Comparison of ENCODE assay signal across 18 mouse cellular contexts in genomic region chr13:71617198-71617597, GRCm38 (mm10).
DNase-seq lines count a peak whose midpoint lies in the region; ATAC-seq and TF ChIP-seq lines count a peak whose summit lies in the region.
"Had no signal": no experiment of that assay in that cellular context is flagged by ENCODE, and none has a peak within 500 bp of the region (broad histone marks: within the 10 kb centered on the region; RNA-seq: fewer than 3 reads in every experiment).

No protein-coding gene starts in this region.

- WGBS in kidney, postnatal 0 days: 35% methylated on average over 2 of the region's 2 CpGs
- 27% methylated on average over 2 of the region's 2 CpGs for WGBS in kidney, adult 2 months
- WGBS in embryonic facial prominence, embryonic 10.5 days: 15% methylated on average over 2 of the region's 2 CpGs
- 17% methylated on average over 2 of the region's 2 CpGs for WGBS in limb, embryonic 14.5 days

- H3K27ac ChIP-seq in kidney, postnatal 0 days: no peak overlapping the region
- no peak overlapping the region for H3K27ac ChIP-seq in kidney, adult 2 months (ENCODE audit: insufficient read depth, low read depth, low read length)
- no peak overlapping the region for H3K27ac ChIP-seq in embryonic facial prominence, embryonic 10.5 days (replicated peaks)
- H3K27ac ChIP-seq in limb, embryonic 14.5 days (replicated peaks; ENCODE audit: low read depth, low read length): no peak overlapping the region
- H3K27ac ChIP-seq: heart, adult 2 months; hindbrain, embryonic 15.5 days; limb, embryonic 15.5 days had no signal

- no peak overlapping the region for H3K9ac ChIP-seq in kidney, postnatal 0 days (ENCODE audit: low read depth, low read length)
- no peak overlapping the region for H3K9ac ChIP-seq in limb, embryonic 14.5 days (ENCODE audit: low read depth, low read length, severe bottlenecking)
- H3K9ac ChIP-seq: forebrain, postnatal 0 days; hindbrain, embryonic 15.5 days; limb, embryonic 15.5 days had no signal

- H3K9me3 ChIP-seq in kidney, postnatal 0 days (replicated peaks; ENCODE audit: low read length): no peaks in the 10 kb centered on the region
- H3K9me3 ChIP-seq in embryonic facial prominence, embryonic 10.5 days: no peaks in the 10 kb centered on the region
- H3K9me3 ChIP-seq in limb, embryonic 14.5 days (ENCODE audit: control insufficient read depth, low read length): no peaks in the 10 kb centered on the region
- H3K9me3 ChIP-seq: hindbrain, embryonic 15.5 days; limb, embryonic 15.5 days had no signal

- H3K4me3 ChIP-seq in kidney, postnatal 0 days (replicated peaks; ENCODE audit: low read depth, low read length): no peak overlapping the region
- H3K4me3 ChIP-seq in kidney, adult 2 months (ENCODE audit: insufficient read depth, low read depth, low read length): no peak overlapping the region
- H3K4me3 ChIP-seq in embryonic facial prominence, embryonic 10.5 days: no peak overlapping the region
- H3K4me3 ChIP-seq in limb, embryonic 14.5 days (replicated peaks; ENCODE audit: low read length): no peak overlapping the region
- H3K4me3 ChIP-seq: heart, adult 2 months; hindbrain, embryonic 15.5 days; limb, embryonic 15.5 days had no signal

- no peak for TF ChIP-seq CTCF in kidney, postnatal 0 days (IDR thresholded peaks at IDR 0.05; ENCODE audit: low read depth)
- TF ChIP-seq CTCF in kidney, adult 2 months (conservative IDR thresholded peaks at IDR 0.05; ENCODE audit: insufficient read depth, insufficient read length, low read depth, low read length): no peak

- no peak overlapping the region for H3K4me2 ChIP-seq in kidney, postnatal 0 days (ENCODE audit: low read length)
- no peak overlapping the region for H3K4me2 ChIP-seq in limb, embryonic 14.5 days (replicated peaks; ENCODE audit: low read depth, low read length, severe bottlenecking)
- H3K4me2 ChIP-seq: hindbrain, embryonic 15.5 days; limb, embryonic 15.5 days had no signal

- H3K36me3 ChIP-seq in kidney, postnatal 0 days (ENCODE audit: insufficient read depth, low read length): no peaks in the 10 kb centered on the region
- no peaks in the 10 kb centered on the region for H3K36me3 ChIP-seq in kidney, adult 2 months (ENCODE audit: control insufficient read depth, insufficient read depth, low read length)
- H3K36me3 ChIP-seq in embryonic facial prominence, embryonic 10.5 days (replicated peaks): no peaks in the 10 kb centered on the region
- H3K36me3 ChIP-seq in limb, embryonic 14.5 days (ENCODE audit: control insufficient read depth, insufficient read depth, low read length): no peaks in the 10 kb centered on the region
- H3K36me3 ChIP-seq: hindbrain, embryonic 15.5 days; limb, embryonic 15.5 days had no signal

- no peak for TF ChIP-seq POLR2A in kidney, adult 2 months (IDR thresholded peaks at IDR 0.05; ENCODE audit: low read depth, low read length)
- TF ChIP-seq POLR2A in limb, embryonic 14.5 days (IDR thresholded peaks at IDR 0.05; ENCODE audit: borderline replicate concordance, extremely low read depth, insufficient read depth, insufficient read length): no peak

- peak; percentile 36 for DNase-seq in kidney, postnatal 0 days (ENCODE audit: low spot score)
- DNase-seq in kidney, adult 2 months: no peak
- DNase-seq in embryo, embryonic 10 days (ENCODE audit: low spot score): peak; percentile 5
- peak; percentile 46 for DNase-seq in embryonic facial prominence, embryonic 10.5 days (ENCODE audit: low spot score)
- DNase-seq in limb, embryonic 14.5 days (ENCODE audit: low spot score): peak; percentile 16
- DNase-seq in frontal cortex, postnatal 25 days (ENCODE audit: low spot score in 2 of 2): no peak
- DNase-seq in gastrocnemius, postnatal 4 days (ENCODE audit: low spot score in 2 of 2): no peak
- no peak for DNase-seq in frontal cortex, postnatal 10 days (ENCODE audit: low spot score in 2 of 2)
- DNase-seq: adrenal gland, postnatal 36 days; B cell, adult 2 months; cerebellum, adult 8-10 months; forebrain, postnatal 0 days; heart, adult 2 months; right cerebral cortex, adult 18-20 months; spleen, adult 18-20 months; thymus, postnatal 25 days had no signal

- H3K27me3 ChIP-seq in kidney, postnatal 0 days (ENCODE audit: insufficient read depth, low read length): no peaks in the 10 kb centered on the region
- no peaks in the 10 kb centered on the region for H3K27me3 ChIP-seq in kidney, adult 2 months (replicated peaks; ENCODE audit: control insufficient read depth, insufficient read depth, low read length)
- H3K27me3 ChIP-seq in embryonic facial prominence, embryonic 10.5 days (replicated peaks; ENCODE audit: low read depth, poor library complexity, severe bottlenecking): no peaks in the 10 kb centered on the region
- no peaks in the 10 kb centered on the region for H3K27me3 ChIP-seq in limb, embryonic 14.5 days (ENCODE audit: control insufficient read depth, insufficient read depth, low read length)
- H3K27me3 ChIP-seq: limb, embryonic 15.5 days had no signal

- no peaks in the 10 kb centered on the region for H3K4me1 ChIP-seq in kidney, postnatal 0 days (replicated peaks; ENCODE audit: insufficient read depth, low read length)
- H3K4me1 ChIP-seq in kidney, adult 2 months (ENCODE audit: control insufficient read depth, insufficient read depth, low read length): no peaks in the 10 kb centered on the region
- H3K4me1 ChIP-seq in embryonic facial prominence, embryonic 10.5 days: peaks cover 32% of the 10 kb centered on the region
- H3K4me1 ChIP-seq in limb, embryonic 14.5 days (ENCODE audit: control insufficient read depth, insufficient read depth, low read length): peaks cover 10% of the 10 kb centered on the region
- H3K4me1 ChIP-seq: hindbrain, embryonic 15.5 days had no signal

- no peak for ATAC-seq in kidney, postnatal 0 days (replicated peaks; ENCODE audit: low FRiP score, low read depth)
- ATAC-seq in limb, embryonic 14.5 days (ENCODE audit: low FRiP score, low read depth): peak; percentile 62; the same call in 1 of the 2 replicates
- ATAC-seq: forebrain, postnatal 0 days had no signal

Comparison
In these comparisons a context has a peak if more than half of its experiments do, and no peak if none do; other contexts are left out.
1. DNase-seq: peak in kidney, postnatal 0 days (single experiment), embryo, embryonic 10 days (single experiment), embryonic facial prominence, embryonic 10.5 days (single experiment) and limb, embryonic 14.5 days (single experiment); none in kidney, adult 2 months (single experiment), frontal cortex, postnatal 25 days (0 of 2), gastrocnemius, postnatal 4 days (0 of 2) and frontal cortex, postnatal 10 days (0 of 2).